Mouse (Mus musculus) liver, embryonic 16.5 days (tissue): ENCODE results near the gene Hoxd9. TPM values are rescaled to one million over a fixed set of nuclear protein-coding genes. Genes with fewer than 3 reads are reported as not detected.

Experiments used
- ATAC-seq: fragments of 200-750 bp; cut with Nextera tagmentation; 2 replicates; pipeline ENCODE4 v1.8.0; 2017; ENCODE audit warnings: low read depth, mild to moderate bottlenecking, moderate number of reproducible peaks, moderate library complexity
- H3K27ac ChIP-seq: fragments of 300-500 bp; sonication (generic); 2 replicates; pipeline ENCODE4 v1.5.1; 2014; ENCODE audit warnings: mild to moderate bottlenecking, low read length
- H3K27me3 ChIP-seq: fragments of 300-500 bp; sonication (generic); 2 replicates; pipeline ENCODE4 v1.6.1; 2014; ENCODE audit warnings: low read depth, low read length, mixed read lengths; ENCODE audit not compliant: control insufficient read depth, insufficient read depth
- H3K36me3 ChIP-seq: fragments of 300-500 bp; sonication (generic); 2 replicates; pipeline ENCODE4 v1.6.1; 2014; ENCODE audit warnings: mild to moderate bottlenecking; ENCODE audit not compliant: control insufficient read depth, insufficient read depth
- H3K4me1 ChIP-seq: fragments of 300-500 bp; sonication (generic); 2 replicates; pipeline ENCODE4 v1.6.1; 2014; ENCODE audit warnings: low read depth, low read length, mixed read lengths; ENCODE audit not compliant: control insufficient read depth
- H3K4me2 ChIP-seq: fragments of 300-500 bp; sonication (generic); 2 replicates; pipeline ENCODE4 v1.6.1; 2014; ENCODE audit warnings: low read depth, low read length, mixed read lengths
- H3K4me3 ChIP-seq: fragments of 300-500 bp; sonication (generic); 2 replicates; pipeline ENCODE4 v1.5.1; 2014; ENCODE audit warnings: low read depth, mild to moderate bottlenecking, low read length
- H3K9ac ChIP-seq: fragments of 300-500 bp; sonication (generic); 2 replicates; pipeline ENCODE4 v1.6.1; 2014; ENCODE audit warnings: low read depth, low read length
- H3K9me3 ChIP-seq: fragments of 300-500 bp; sonication (generic); replicated peaks from 2 replicates; pipeline ENCODE4 v1.6.1; 2016; ENCODE audit warnings: low read length; ENCODE audit not compliant: control insufficient read depth
- WGBS: fragments of 180-500 bp; shearing (Covaris S2); extraction: QIAGEN DNeasy Blood & Tissue Kit; methylation state at CpG from one replicate; pipeline ENCODE4 v1.1.7; 2014; ENCODE audit not compliant: insufficient replicate concordance; 5-methylcytosine and 5-hydroxymethylcytosine counted together
- polyA plus RNA-seq: library from polyadenylated mRNA; unstranded; fragments of >200 nt; fragmentation: Nextera tagmentation; extraction: Ambion mirVana; gene quantifications from 2 replicates; pipeline ENCODE4 v1.2.1, GENCODE M21; 2015

Gene Hoxd9
- polyA plus RNA-seq, 1 experiment from 2014 or later: not detected

DNA sequence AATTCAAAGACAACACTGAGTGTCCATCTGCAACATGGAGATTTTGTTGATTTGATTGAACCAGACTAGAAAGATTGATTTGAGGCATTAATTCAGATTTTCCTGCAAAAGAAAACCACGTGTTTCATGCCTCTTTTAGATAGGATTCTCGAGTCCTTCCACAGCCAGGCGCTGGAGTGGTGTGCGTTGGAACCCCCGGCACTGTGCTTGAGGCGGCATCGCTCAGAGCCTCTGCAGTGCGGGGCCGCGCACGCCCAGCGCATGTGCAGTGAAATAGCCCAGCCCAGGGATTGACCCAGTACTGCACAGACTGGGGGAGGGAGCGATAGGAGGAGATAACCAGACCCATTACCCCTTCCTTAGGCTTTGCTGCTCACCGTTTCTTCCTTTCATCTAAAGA lies 17.4 kb downstream of the Hoxd9 start:
- ATAC-seq: no peak
- H3K9me3 ChIP-seq: no peaks in the 10 kb centered on the region
- H3K4me3 ChIP-seq: no peak overlapping the region
- H3K4me2 ChIP-seq: no peak overlapping the region
- WGBS: 3% methylated on average over 14 of the region's 14 CpGs
- H3K27me3 ChIP-seq: peaks cover 89% of the 10 kb centered on the region
- H3K4me1 ChIP-seq: no peaks in the 10 kb centered on the region
- no peak overlapping the region for H3K27ac ChIP-seq
- H3K36me3 ChIP-seq: no peaks in the 10 kb centered on the region
- H3K9ac ChIP-seq: no peak overlapping the region

DNA sequence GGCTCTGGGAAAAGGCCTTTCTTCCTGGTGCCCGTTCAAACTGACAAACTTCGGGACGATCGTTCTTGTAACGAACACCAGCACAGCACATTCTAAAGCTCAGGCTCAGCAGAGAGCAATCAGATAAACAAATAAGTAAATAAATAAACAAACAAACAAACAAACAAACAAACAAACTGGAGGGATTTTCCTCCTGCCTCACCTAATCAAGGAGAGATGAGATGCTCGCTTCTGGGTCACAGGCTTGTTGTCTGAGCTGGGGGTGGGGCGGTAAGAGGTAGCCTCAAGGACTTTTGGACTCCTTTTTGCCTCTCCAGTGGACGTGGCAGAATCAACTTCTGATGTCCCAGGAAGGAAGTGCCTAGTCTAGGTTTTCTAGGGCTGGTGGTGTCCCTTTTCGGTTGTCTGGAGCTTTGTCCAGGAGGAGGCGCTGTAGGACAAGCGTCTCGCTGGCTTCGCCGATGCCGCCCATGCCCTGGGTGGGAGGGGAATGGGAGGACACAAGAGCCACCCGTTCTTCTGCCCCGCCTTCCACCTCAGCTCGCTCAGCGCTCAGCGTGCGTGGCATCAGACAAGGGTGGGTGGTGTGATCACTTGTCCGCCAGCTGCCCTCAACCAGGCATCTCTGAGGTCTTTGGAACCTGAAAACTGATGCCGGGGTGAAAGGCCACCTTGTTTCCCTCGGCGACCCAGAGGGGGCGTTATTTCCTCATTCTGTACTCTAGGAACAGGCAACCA lies 18.1 kb downstream of the Hoxd9 start:
- Histone ChIP-seq H3K27me3 (peaks cover 84% of the 10 kb centered on the region), H3K4me3 (no peak overlapping the region), H3K36me3 (no peaks in the 10 kb centered on the region), H3K9me3 (no peaks in the 10 kb centered on the region), H3K9ac (no peak overlapping the region), H3K27ac (no peak overlapping the region), H3K4me1 (no peaks in the 10 kb centered on the region), H3K4me2 (no peak overlapping the region)
- WGBS: 3% methylated on average over 26 of the region's 26 CpGs
- ATAC-seq: no peak

DNA sequence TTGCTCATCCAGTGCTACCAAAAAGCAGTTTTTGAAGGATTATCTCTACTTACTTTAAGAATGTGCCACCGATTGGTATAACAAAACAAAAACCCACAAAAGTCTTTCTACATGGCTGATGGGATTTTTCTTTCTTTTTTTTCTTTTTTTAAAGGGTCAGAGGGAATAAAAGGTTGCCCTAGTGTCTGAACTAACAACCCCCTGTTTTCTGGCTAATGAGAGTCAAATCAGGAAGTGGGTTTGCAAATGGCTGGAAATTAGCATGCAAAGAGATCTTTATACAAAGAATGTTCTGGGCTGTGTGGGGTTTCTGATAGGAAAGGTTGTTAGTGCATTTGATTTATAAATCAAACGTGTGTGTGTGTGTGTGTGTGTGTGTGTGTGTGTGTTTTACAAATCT lies 22.9 kb downstream of the Hoxd9 start:
- Histone ChIP-seq H3K4me3 (no peak overlapping the region), H3K4me2 (no peak overlapping the region), H3K9me3 (no peaks in the 10 kb centered on the region), H3K4me1 (no peaks in the 10 kb centered on the region), H3K36me3 (no peaks in the 10 kb centered on the region), H3K9ac (no peak overlapping the region), H3K27ac (no peak overlapping the region), H3K27me3 (peaks cover 80% of the 10 kb centered on the region)
- WGBS: 7% methylated on average over 2 of the region's 2 CpGs
- ATAC-seq: no peak

DNA sequence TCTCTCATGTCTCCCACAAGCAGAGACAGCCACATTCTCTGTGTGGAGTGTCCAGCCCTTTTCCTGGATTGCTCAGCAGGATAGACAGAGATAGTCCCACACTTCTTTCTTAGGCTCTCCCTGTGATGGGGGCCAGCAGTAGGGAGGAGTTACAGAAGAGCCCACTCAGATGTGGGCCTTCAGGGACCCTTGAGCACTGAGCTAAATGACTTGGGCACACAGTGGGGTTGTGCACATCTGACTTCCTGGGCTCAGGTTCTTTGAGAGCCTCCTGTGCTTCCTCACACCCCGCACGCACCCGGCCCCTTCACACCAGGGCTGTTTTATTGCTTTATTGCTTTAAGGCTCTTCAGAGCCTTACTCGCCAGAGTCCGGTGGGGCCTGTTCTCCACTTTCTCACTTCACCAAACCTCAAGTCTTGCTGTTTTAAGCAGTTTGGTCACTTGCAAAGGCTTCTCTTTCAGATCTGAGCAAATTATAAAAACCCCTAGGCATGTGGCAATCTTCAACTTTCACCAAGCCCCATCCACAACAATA lies 23.5 kb downstream of the Hoxd9 start:
- Histone ChIP-seq H3K9me3 (no peaks in the 10 kb centered on the region), H3K4me3 (no peak overlapping the region), H3K36me3 (no peaks in the 10 kb centered on the region), H3K4me1 (no peaks in the 10 kb centered on the region), H3K9ac (no peak overlapping the region), H3K27me3 (peaks cover 80% of the 10 kb centered on the region), H3K27ac (no peak overlapping the region), H3K4me2 (no peak overlapping the region)
- no peak for ATAC-seq
- 45% methylated on average over 5 of the region's 5 CpGs for WGBS

DNA sequence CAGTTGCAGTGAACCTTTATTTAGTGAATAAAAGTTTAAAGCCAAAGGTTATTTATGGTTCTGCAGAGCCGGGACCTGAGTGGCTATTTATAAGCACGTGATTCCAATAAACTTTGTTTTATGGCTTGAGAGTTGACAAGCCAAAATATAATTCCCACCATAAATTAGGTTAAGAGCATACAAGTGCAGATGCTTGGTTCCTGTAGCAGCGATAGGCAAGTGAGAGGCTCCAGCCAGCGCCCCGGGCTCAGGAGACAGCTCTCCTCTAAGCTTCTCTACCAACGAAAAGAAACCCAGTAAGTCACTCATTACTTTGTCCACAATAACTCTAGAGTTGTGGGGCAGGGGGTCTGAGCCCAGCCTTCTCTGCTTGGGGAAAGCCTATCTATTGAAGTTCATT lies 24.4 kb downstream of the Hoxd9 start:
- no peak for ATAC-seq
- H3K36me3 ChIP-seq: no peaks in the 10 kb centered on the region
- no peak overlapping the region for H3K9ac ChIP-seq
- H3K9me3 ChIP-seq: no peaks in the 10 kb centered on the region
- no peaks in the 10 kb centered on the region for H3K4me1 ChIP-seq
- H3K27ac ChIP-seq: no peak overlapping the region
- H3K27me3 ChIP-seq: peaks cover 82% of the 10 kb centered on the region
- no peak overlapping the region for H3K4me3 ChIP-seq
- 20% methylated on average over 6 of the region's 6 CpGs for WGBS
- no peak overlapping the region for H3K4me2 ChIP-seq

DNA sequence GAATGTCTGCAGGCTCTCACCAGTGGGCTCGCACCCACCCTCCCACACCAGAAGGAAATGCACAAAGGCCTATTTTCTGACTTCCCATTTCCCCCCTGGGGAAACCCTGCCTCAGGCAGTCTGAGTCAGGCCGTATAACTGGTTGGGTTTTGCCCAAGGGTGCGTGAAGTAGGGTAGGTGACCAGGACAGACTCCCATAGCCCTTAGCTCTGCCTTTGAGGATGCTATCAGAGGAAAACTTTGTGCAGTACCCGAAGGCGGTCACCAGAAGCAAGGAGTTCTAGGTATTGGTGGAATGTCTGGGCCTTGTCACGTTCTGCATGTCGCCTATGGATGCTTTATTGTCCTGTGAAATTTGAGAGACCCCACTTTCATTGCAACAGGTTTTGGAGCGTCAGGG lies 25.4 kb downstream of the Hoxd9 start:
- H3K36me3 ChIP-seq: no peaks in the 10 kb centered on the region
- no peak for ATAC-seq
- no peak overlapping the region for H3K9ac ChIP-seq
- H3K27ac ChIP-seq: no peak overlapping the region
- 14% methylated on average over 8 of the region's 8 CpGs for WGBS
- no peak overlapping the region for H3K4me2 ChIP-seq
- H3K4me3 ChIP-seq: no peak overlapping the region
- peaks cover 86% of the 10 kb centered on the region for H3K27me3 ChIP-seq
- H3K9me3 ChIP-seq: no peaks in the 10 kb centered on the region
- H3K4me1 ChIP-seq: no peaks in the 10 kb centered on the region

DNA sequence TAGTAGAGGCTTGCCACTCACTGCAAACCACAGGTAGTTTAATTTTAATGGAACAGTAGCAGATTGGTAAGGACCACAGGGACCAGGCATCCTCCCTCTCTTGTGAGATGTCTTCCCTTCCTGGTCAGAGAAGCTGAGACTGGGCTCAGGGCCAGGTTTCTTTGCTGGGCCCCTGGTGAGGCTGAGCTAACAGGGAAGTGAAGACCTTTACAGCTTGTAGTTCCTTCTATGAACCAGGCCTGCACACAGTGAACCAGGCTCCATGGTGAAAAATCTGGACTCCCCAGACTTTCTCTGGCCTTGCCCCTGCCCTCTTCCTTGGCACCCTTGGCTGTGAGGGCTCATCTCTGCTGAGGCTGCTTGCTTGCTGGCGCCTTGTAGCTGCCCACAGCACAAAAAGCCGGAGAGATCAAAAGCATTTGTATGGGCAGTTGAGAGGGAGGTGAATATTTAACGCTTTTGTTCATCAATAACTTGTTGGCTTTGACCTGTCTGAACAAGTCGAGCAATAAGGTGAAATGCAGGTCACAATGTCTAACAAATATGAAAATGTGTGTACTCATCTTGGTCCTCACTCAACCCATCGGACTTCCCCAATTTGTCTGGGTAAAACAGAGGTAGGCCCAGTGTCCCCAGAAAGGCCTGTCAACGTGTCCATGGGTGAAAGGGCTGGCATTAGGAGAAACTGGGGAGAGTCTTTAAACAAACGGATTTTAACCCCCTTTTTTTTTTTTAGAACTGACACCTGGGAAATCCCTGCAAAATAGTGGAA lies 26.9 kb downstream of the Hoxd9 start:
- H3K4me1 ChIP-seq: no peaks in the 10 kb centered on the region
- 35% methylated on average over 7 of the region's 7 CpGs for WGBS
- H3K9me3 ChIP-seq: no peaks in the 10 kb centered on the region
- no peak overlapping the region for H3K4me3 ChIP-seq
- no peak overlapping the region for H3K27ac ChIP-seq
- ATAC-seq: no peak
- no peak overlapping the region for H3K9ac ChIP-seq
- H3K36me3 ChIP-seq: no peaks in the 10 kb centered on the region
- no peak overlapping the region for H3K4me2 ChIP-seq
- H3K27me3 ChIP-seq: peaks cover 89% of the 10 kb centered on the region

DNA sequence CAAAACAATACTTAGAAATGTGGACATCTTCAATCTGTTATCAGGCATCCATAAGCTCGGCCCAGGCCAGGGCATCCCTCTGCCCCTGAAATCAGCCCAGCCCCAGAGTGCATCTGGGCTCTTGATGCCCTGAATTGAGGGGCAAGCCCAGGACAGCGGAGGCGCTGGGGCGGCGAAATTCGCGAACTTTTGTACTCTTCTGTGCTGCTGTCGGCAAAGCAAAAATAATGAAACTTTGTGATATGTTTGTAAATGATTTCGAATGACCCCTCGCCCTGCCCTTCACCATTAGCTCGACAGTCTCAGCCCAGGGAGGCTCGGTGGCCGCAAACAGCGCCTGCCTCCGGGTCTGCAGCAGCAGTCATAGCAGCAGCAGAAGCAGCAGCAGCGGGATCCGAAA lies 27.6 kb downstream of the Hoxd9 start:
- Histone ChIP-seq H3K4me1 (no peaks in the 10 kb centered on the region), H3K4me3 (no peak overlapping the region), H3K27me3 (peaks cover 87% of the 10 kb centered on the region), H3K4me2 (no peak overlapping the region), H3K9me3 (no peaks in the 10 kb centered on the region), H3K27ac (no peak overlapping the region), H3K36me3 (no peaks in the 10 kb centered on the region), H3K9ac (no peak overlapping the region)
- WGBS: 29% methylated on average over 17 of the region's 17 CpGs
- no peak for ATAC-seq

DNA sequence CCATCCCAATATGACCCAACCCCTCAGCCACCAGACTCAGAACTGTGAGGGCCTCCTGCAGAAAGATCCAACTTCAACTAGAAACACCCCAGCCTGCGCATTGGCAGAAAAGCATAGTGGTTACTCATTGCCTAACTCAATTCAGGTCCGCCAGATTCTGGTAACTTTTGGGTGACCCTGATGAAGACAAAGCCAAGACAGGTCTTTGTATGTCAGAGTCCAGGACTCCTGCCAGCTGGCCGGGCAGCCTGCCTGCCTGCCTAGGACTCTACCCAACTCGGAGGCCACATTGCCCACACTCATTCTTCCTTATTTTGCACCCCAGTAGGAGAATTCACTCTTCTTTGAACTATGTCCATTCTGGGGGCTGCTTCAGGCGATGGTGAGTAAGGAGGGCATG lies 29.0 kb downstream of the Hoxd9 start, which contains the start of gene Gm28230:
Gene Gm28230 (plus strand): TSS at position 178 of the 400 bp plus-strand sequence.
- H3K4me1 ChIP-seq: no peaks in the 10 kb centered on the region
- H3K9me3 ChIP-seq: no peaks in the 10 kb centered on the region
- H3K27ac ChIP-seq: no peak within 1 kb of the TSS
- H3K27me3 ChIP-seq: peaks cover 92% of the 10 kb centered on the region
- H3K4me3 ChIP-seq: no peak within 1 kb of the TSS
- no peak for ATAC-seq
- peak within 1 kb of the TSS; percentile 8 for H3K4me2 ChIP-seq
- H3K9ac ChIP-seq: no peak within 1 kb of the TSS
- no peaks in the 10 kb centered on the region for H3K36me3 ChIP-seq
- 41% methylated on average over 5 of the region's 5 CpGs for WGBS
